Mouse (Mus musculus) adipose tissue, adult 10 weeks (tissue): ENCODE measurements around the gene Slco4c1. TPM values are rescaled to one million over a fixed set of nuclear protein-coding genes. Genes with fewer than 3 reads are reported as not detected.

Experiments used
- polyA plus RNA-seq: library from polyadenylated mRNA; stranded (reverse); fragments of 350-450 nt; fragmentation: Illumina TruSeq; extraction: RNeasy Lipid Tissue Mini Kit (QIAGEN cat#74804); gene quantifications from one replicate; pipeline ENCODE4 v1.2.3, GENCODE M21; 2014; ENCODE audit warnings: low read depth, low replicate concordance

The Slco4c1 gene
- polyA plus RNA-seq, result 19.9 TPM

GRCm38 (mm10) chr1:96871528-96872360 is at the start of gene Slco4c1:
Gene Slco4c1, minus strand, starts transcription at chr1:96872171.

